Mouse (Mus musculus) midbrain, embryonic 10.5 days (tissue): ENCODE results near the gene Wdr20. TPM values are rescaled to one million over a fixed set of nuclear protein-coding genes. Genes with fewer than 3 reads are reported as not detected.

Source experiments
- DNase-seq: peaks from one replicate; pipeline ENCODE4 v3.0.0-alpha.2; 2017; ENCODE audit warnings: low spot score
- H3K27ac ChIP-seq: fragments of 300-500 bp; sonication (generic); replicated peaks from 2 replicates; pipeline ENCODE4 v1.5.1; 2016; ENCODE audit warnings: mild to moderate bottlenecking
- H3K27me3 ChIP-seq: fragments of 300-500 bp; sonication (generic); 2 replicates; pipeline ENCODE4 v1.6.1; 2016; ENCODE audit warnings: low read depth, mild to moderate bottlenecking; ENCODE audit not compliant: poor library complexity, severe bottlenecking
- H3K36me3 ChIP-seq: fragments of 300-500 bp; sonication (generic); 2 replicates; pipeline ENCODE4 v1.6.1; 2016; ENCODE audit warnings: mild to moderate bottlenecking, moderate library complexity
- H3K4me1 ChIP-seq: fragments of 300-500 bp; sonication (generic); 2 replicates; pipeline ENCODE4 v1.6.1; 2016
- H3K4me3 ChIP-seq: fragments of 300-500 bp; sonication (generic); 2 replicates; pipeline ENCODE4 v1.5.1; 2016; ENCODE audit warnings: mild to moderate bottlenecking, moderate library complexity
- H3K9me3 ChIP-seq: fragments of 300-500 bp; sonication (generic); replicated peaks from 2 replicates; pipeline ENCODE4 v1.6.1; 2016; ENCODE audit warnings: mild to moderate bottlenecking
- WGBS: fragments of 180-500 bp; shearing (Covaris S2); methylation state at CpG from one replicate; pipeline ENCODE4 v1.1.7; 2016; 5-methylcytosine and 5-hydroxymethylcytosine counted together
- polyA plus RNA-seq: library from polyadenylated mRNA; unstranded; fragments of >200 nt; fragmentation: Nextera tagmentation; extraction: Ambion mirVana; gene quantifications from 2 replicates; pipeline ENCODE4 v1.2.1, GENCODE M21; 2016

The Wdr20 gene
- polyA plus RNA-seq, 1 experiment from 2014 or later = 22.6 TPM

- Histone ChIP-seq H3K4me1 (no peaks in the 10 kb centered on the region), H3K9me3 (no peaks in the 10 kb centered on the region), H3K4me3 (no peak overlapping the region), H3K36me3 (peaks cover 42% of the 10 kb centered on the region), H3K27me3 (no peaks in the 10 kb centered on the region), H3K27ac (no peak overlapping the region)
- no peak for DNase-seq
- WGBS = 86% methylated on average over 6 of the region's 6 CpGs
Observed at GRCm38 (mm10) chr12:110796748-110797147, 59.0 kb downstream of the Wdr20 start.

GRCm38 (mm10) chr12:110797202-110797601 lies 59.5 kb downstream of the Wdr20 start:
- WGBS = 91% methylated on average over 6 of the region's 6 CpGs
- DNase-seq = no peak
- Histone ChIP-seq H3K27me3 (no peaks in the 10 kb centered on the region), H3K9me3 (no peaks in the 10 kb centered on the region), H3K36me3 (peaks cover 44% of the 10 kb centered on the region), H3K4me1 (peaks cover 4% of the 10 kb centered on the region; the same call in 1 of the 2 replicates), H3K4me3 (no peak overlapping the region), H3K27ac (no peak overlapping the region)

GRCm38 (mm10) chr12:110797842-110798431 lies 60.2 kb downstream of the Wdr20 start:
- WGBS = 94% methylated on average over 10 of the region's 10 CpGs
- no peak overlapping the region for H3K27ac ChIP-seq
- H3K27me3 ChIP-seq = no peaks in the 10 kb centered on the region
- no peak for DNase-seq
- H3K4me3 ChIP-seq = no peak overlapping the region
- peaks cover 40% of the 10 kb centered on the region for H3K36me3 ChIP-seq
- H3K9me3 ChIP-seq = no peaks in the 10 kb centered on the region
- H3K4me1 ChIP-seq = peaks cover 5% of the 10 kb centered on the region; the same call in 1 of the 2 replicates

GRCm38 (mm10) chr12:110799226-110799625 lies 61.5 kb downstream of the Wdr20 start:
- peaks cover 6% of the 10 kb centered on the region for H3K4me1 ChIP-seq
- no peak for DNase-seq
- no peak overlapping the region for H3K4me3 ChIP-seq
- WGBS = 94% methylated on average over 4 of the region's 4 CpGs
- H3K36me3 ChIP-seq = peaks cover 34% of the 10 kb centered on the region
- no peak overlapping the region for H3K27ac ChIP-seq
- H3K27me3 ChIP-seq = no peaks in the 10 kb centered on the region
- H3K9me3 ChIP-seq = no peaks in the 10 kb centered on the region

GRCm38 (mm10) chr12:110801876-110802464 lies 64.2 kb downstream of the Wdr20 start:
- DNase-seq = no peak
- Histone ChIP-seq H3K27ac (no peak overlapping the region), H3K9me3 (no peaks in the 10 kb centered on the region), H3K4me3 (no peak overlapping the region), H3K27me3 (no peaks in the 10 kb centered on the region), H3K36me3 (peaks cover 50% of the 10 kb centered on the region), H3K4me1 (peaks cover 15% of the 10 kb centered on the region)
- WGBS = 88% methylated on average over 10 of the region's 10 CpGs

- Histone ChIP-seq H3K27me3 (no peaks in the 10 kb centered on the region), H3K9me3 (no peaks in the 10 kb centered on the region), H3K4me1 (peaks cover 16% of the 10 kb centered on the region), H3K4me3 (no peak overlapping the region), H3K36me3 (peaks cover 54% of the 10 kb centered on the region), H3K27ac (no peak overlapping the region)
- 88% methylated on average over 5 of the region's 5 CpGs for WGBS
- no peak for DNase-seq
Observed at GRCm38 (mm10) chr12:110802674-110803297, 65.0 kb downstream of the Wdr20 start.

GRCm38 (mm10) chr12:110804261-110804660 lies 66.5 kb downstream of the Wdr20 start:
- Histone ChIP-seq H3K4me3 (no peak overlapping the region), H3K27ac (no peak overlapping the region), H3K36me3 (peaks cover 60% of the 10 kb centered on the region), H3K27me3 (no peaks in the 10 kb centered on the region), H3K9me3 (no peaks in the 10 kb centered on the region), H3K4me1 (peaks cover 30% of the 10 kb centered on the region)
- WGBS = 51% methylated on average over 10 of the region's 10 CpGs
- DNase-seq = no peak

GRCm38 (mm10) chr12:110806301-110806970 lies 68.7 kb downstream of the Wdr20 start:
- Histone ChIP-seq H3K4me1 (peaks cover 30% of the 10 kb centered on the region), H3K9me3 (no peaks in the 10 kb centered on the region), H3K27me3 (no peaks in the 10 kb centered on the region), H3K27ac (peak overlapping the region; percentile 13), H3K36me3 (peaks cover 67% of the 10 kb centered on the region), H3K4me3 (no peak overlapping the region)
- no peak for DNase-seq
- WGBS = 77% methylated on average over 3 of the region's 3 CpGs

GRCm38 (mm10) chr12:110808430-110808829 lies 70.7 kb downstream of the Wdr20 start:
- WGBS = 31% methylated on average over 10 of the region's 10 CpGs
- DNase-seq = no peak
- Histone ChIP-seq H3K27me3 (no peaks in the 10 kb centered on the region), H3K4me1 (peaks cover 24% of the 10 kb centered on the region), H3K36me3 (peaks cover 71% of the 10 kb centered on the region), H3K4me3 (no peak overlapping the region), H3K27ac (0 out of 2 replicates have a peak overlapping the region, but pooled peaks have one; percentile 10), H3K9me3 (no peaks in the 10 kb centered on the region)

- H3K36me3 ChIP-seq = peaks cover 75% of the 10 kb centered on the region
- H3K4me3 ChIP-seq = no peak overlapping the region
- H3K27ac ChIP-seq = no peak overlapping the region
- 86% methylated on average over 5 of the region's 5 CpGs for WGBS
- DNase-seq = no peak
- no peaks in the 10 kb centered on the region for H3K9me3 ChIP-seq
- H3K4me1 ChIP-seq = peaks cover 24% of the 10 kb centered on the region
- H3K27me3 ChIP-seq = no peaks in the 10 kb centered on the region
Observed at GRCm38 (mm10) chr12:110808848-110809247, 71.1 kb downstream of the Wdr20 start.

GRCm38 (mm10) chr12:110813132-110813531 lies 75.4 kb downstream of the Wdr20 start:
- peaks cover 55% of the 10 kb centered on the region for H3K36me3 ChIP-seq
- no peak overlapping the region for H3K27ac ChIP-seq
- no peak for DNase-seq
- H3K4me1 ChIP-seq = peaks cover 10% of the 10 kb centered on the region
- H3K9me3 ChIP-seq = no peaks in the 10 kb centered on the region
- 92% methylated on average over 9 of the region's 9 CpGs for WGBS
- no peak overlapping the region for H3K4me3 ChIP-seq
- H3K27me3 ChIP-seq = no peaks in the 10 kb centered on the region

- Histone ChIP-seq H3K27me3 (no peaks in the 10 kb centered on the region), H3K4me1 (peaks cover 5% of the 10 kb centered on the region), H3K27ac (no peak overlapping the region), H3K4me3 (no peak overlapping the region), H3K9me3 (no peaks in the 10 kb centered on the region), H3K36me3 (peaks cover 55% of the 10 kb centered on the region)
- 93% methylated on average over 6 of the region's 6 CpGs for WGBS
- DNase-seq = no peak
Observed at GRCm38 (mm10) chr12:110813624-110814023, 75.9 kb downstream of the Wdr20 start.

GRCm38 (mm10) chr12:110814924-110815323 lies 77.2 kb downstream of the Wdr20 start:
- Histone ChIP-seq H3K9me3 (no peaks in the 10 kb centered on the region), H3K36me3 (peaks cover 44% of the 10 kb centered on the region), H3K4me3 (no peak overlapping the region), H3K27me3 (no peaks in the 10 kb centered on the region), H3K27ac (no peak overlapping the region), H3K4me1 (no peaks in the 10 kb centered on the region)
- DNase-seq = no peak
- 79% methylated on average over 17 of the region's 17 CpGs for WGBS
